In genomic region chr1:191225771-191226170, GRCm38 (mm10) we compare ENCODE assay signal across 17 mouse cellular contexts. TPM values are rescaled to one million over a fixed set of nuclear protein-coding genes. Genes with fewer than 3 reads are reported as not detected.
A peak's percentile ranks its signal among the peaks of the same experiment; 100 is the strongest.
DNase-seq lines count a peak whose midpoint lies in the region; ATAC-seq and TF ChIP-seq lines count a peak whose summit lies in the region.
"Had no signal": no experiment of that assay in that cellular context is flagged by ENCODE, and none has a peak within 500 bp of the region (broad histone marks: within the 10 kb centered on the region; RNA-seq: fewer than 3 reads in every experiment).

No protein-coding gene starts in this region.

- dilution Hi-C loops in CH12.LX (cut with MboI; ENCODE audit: extremely low pct_ligation_motif_present, extremely low pct_unique_long_range_greater_than_20kb, low sequenced_read_pairs) = no loop called here

- TF ChIP-seq POLR2A in CH12.LX (IDR thresholded peaks at IDR 0.05; ENCODE audit: low read depth, low read length) = no peak

- DNase-seq in heart, embryonic 10.5 days (ENCODE audit: low spot score) = peak; percentile 38
- DNase-seq in heart, postnatal 4 days = no peak
- DNase-seq in liver, embryonic 13.5 days = no peak
- no peak for DNase-seq in liver, embryonic 11.5 days (ENCODE audit: low spot score)
- no peak for DNase-seq in CH12.LX (ENCODE audit: extremely low read depth)
- DNase-seq in liver, postnatal 0 days = no peak
- DNase-seq in adrenal gland, postnatal 36 days = no peak
- DNase-seq: cerebellum, adult 9-11 months; forebrain, postnatal 0 days; midbrain, embryonic 14.5 days; retina, postnatal 1 day; thymus, adult 18-20 months had no signal

- no peak overlapping the region for H3K4me3 ChIP-seq in heart, embryonic 10.5 days
- no peak overlapping the region for H3K4me3 ChIP-seq in liver, embryonic 13.5 days (replicated peaks)
- H3K4me3 ChIP-seq in liver, embryonic 11.5 days (ENCODE audit: low read depth, low read length) = no peak overlapping the region
- peak overlapping the region in 2 of 3 experiments; percentile 67 to 79 for H3K4me3 ChIP-seq in CH12.LX (replicated peaks in 1 of 3; ENCODE audit: low read depth in 2 of 3, low read length in 2 of 3, poor library complexity in 1 of 3)
- no peak overlapping the region for H3K4me3 ChIP-seq in liver, postnatal 0 days (ENCODE audit: low read depth, low read length)

- peaks cover 20% of the 10 kb centered on the region for H3K4me1 ChIP-seq in heart, embryonic 10.5 days
- peaks cover 21% of the 10 kb centered on the region for H3K4me1 ChIP-seq in liver, embryonic 13.5 days (replicated peaks)
- H3K4me1 ChIP-seq in liver, embryonic 11.5 days (replicated peaks; ENCODE audit: control insufficient read depth, insufficient read depth, low read length) = peaks cover 12% of the 10 kb centered on the region
- peaks cover 23 to 47% of the 10 kb centered on the region in 2 experiments for H3K4me1 ChIP-seq in CH12.LX (ENCODE audit: control insufficient read depth in 1 of 2, insufficient read depth in 2 of 2)
- H3K4me1 ChIP-seq in liver, postnatal 0 days (ENCODE audit: insufficient read depth) = peaks cover 32% of the 10 kb centered on the region

- H3K36me3 ChIP-seq in heart, embryonic 10.5 days = no peaks in the 10 kb centered on the region
- H3K36me3 ChIP-seq in liver, embryonic 13.5 days = no peaks in the 10 kb centered on the region
- no peaks in the 10 kb centered on the region for H3K36me3 ChIP-seq in liver, embryonic 11.5 days (ENCODE audit: control insufficient read depth, insufficient read depth, low read length)
- H3K36me3 ChIP-seq in CH12.LX (replicated peaks in 1 of 2; ENCODE audit: control insufficient read depth in 1 of 2, insufficient read depth in 1 of 2, low read length in 1 of 2) = no peaks in the 10 kb centered on the region
- no peaks in the 10 kb centered on the region for H3K36me3 ChIP-seq in liver, postnatal 0 days (replicated peaks; ENCODE audit: insufficient read depth, low read length)
- H3K36me3 ChIP-seq: embryonic facial prominence, embryonic 12.5 days; hindbrain, embryonic 15.5 days; limb, embryonic 12.5 days; lung, embryonic 15.5 days; stomach, embryonic 15.5 days had no signal

- in situ Hi-C loops in CH12.LX (cut with MboI; ENCODE audit: low pct_ligation_motif_present, low pct_unique_long_range_greater_than_20kb, low sequenced_read_pairs) = no loop called here

- 89% methylated on average over 2 of the region's 2 CpGs for WGBS in heart, embryonic 10.5 days
- 61% methylated on average over 2 of the region's 2 CpGs for WGBS in liver, embryonic 13.5 days (ENCODE audit: insufficient replicate concordance)
- WGBS in liver, embryonic 11.5 days = 80% methylated on average over 2 of the region's 2 CpGs
- WGBS in liver, postnatal 0 days (ENCODE audit: insufficient replicate concordance) = 65% methylated on average over 2 of the region's 2 CpGs

- no peak for TF ChIP-seq RAD21 in CH12.LX (IDR thresholded peaks at IDR 0.05; ENCODE audit: low read depth, low read length)

- no peak for ATAC-seq in liver, embryonic 13.5 days (ENCODE audit: low read depth)
- no peak for ATAC-seq in liver, embryonic 11.5 days (replicated peaks; ENCODE audit: low FRiP score)
- ATAC-seq in liver, postnatal 0 days = no peak
- ATAC-seq: forebrain, postnatal 0 days had no signal

- H3K79me2 ChIP-seq in CH12.LX (replicated peaks; ENCODE audit: control insufficient read depth, extremely low read depth, insufficient read depth, poor library complexity, severe bottlenecking) = no peaks in the 10 kb centered on the region; the same call in 1 of the 2 replicates

- no peak overlapping the region for H3K4me2 ChIP-seq in liver, embryonic 13.5 days
- no peak overlapping the region for H3K4me2 ChIP-seq in liver, embryonic 11.5 days
- peak overlapping the region; percentile 35; the same call in 1 of the 2 replicates for H3K4me2 ChIP-seq in CH12.LX (ENCODE audit: insufficient read depth, low read depth, poor library complexity, severe bottlenecking)
- H3K4me2 ChIP-seq in liver, postnatal 0 days (ENCODE audit: low read depth, low read length) = peak overlapping the region; percentile 89; the same call in 1 of the 2 replicates

- no peaks in the 10 kb centered on the region for H3K27me3 ChIP-seq in heart, embryonic 10.5 days (ENCODE audit: insufficient read depth, poor library complexity, severe bottlenecking)
- peaks cover 4% of the 10 kb centered on the region; the same call in 1 of the 2 replicates for H3K27me3 ChIP-seq in liver, embryonic 13.5 days
- H3K27me3 ChIP-seq in liver, embryonic 11.5 days (replicated peaks; ENCODE audit: control insufficient read depth, insufficient read depth, low read length) = peaks cover 3% of the 10 kb centered on the region; the same call in 1 of the 2 replicates
- no peaks in the 10 kb centered on the region for H3K27me3 ChIP-seq in CH12.LX (replicated peaks)
- H3K27me3 ChIP-seq in liver, postnatal 0 days (ENCODE audit: insufficient read depth, low read length) = 0 out of 2 replicates have a peak, but pooled peaks cover 2% of the 10 kb centered on the region
- H3K27me3 ChIP-seq: embryonic facial prominence, embryonic 12.5 days; hindbrain, embryonic 15.5 days; limb, embryonic 12.5 days; lung, embryonic 15.5 days; stomach, embryonic 15.5 days had no signal

- H3K9ac ChIP-seq in liver, embryonic 13.5 days = no peak overlapping the region
- H3K9ac ChIP-seq in liver, embryonic 11.5 days (ENCODE audit: low read depth, low read length) = no peak overlapping the region
- H3K9ac ChIP-seq in CH12.LX (ENCODE audit: insufficient read depth, low read depth) = peak overlapping the region; percentile 86
- no peak overlapping the region; the same call in 1 of the 2 replicates for H3K9ac ChIP-seq in liver, postnatal 0 days (replicated peaks)
- H3K9ac ChIP-seq: limb, embryonic 12.5 days; lung, embryonic 15.5 days; stomach, embryonic 15.5 days had no signal

- TF ChIP-seq EP300 in CH12.LX (IDR thresholded peaks at IDR 0.05; ENCODE audit: low read length) = no peak
- TF ChIP-seq EP300 in liver, postnatal 0 days (IDR thresholded peaks at IDR 0.05; ENCODE audit: low read depth) = no peak

- no peaks in the 10 kb centered on the region for H3K9me3 ChIP-seq in heart, embryonic 10.5 days
- H3K9me3 ChIP-seq in liver, embryonic 13.5 days (replicated peaks) = no peaks in the 10 kb centered on the region
- no peaks in the 10 kb centered on the region for H3K9me3 ChIP-seq in liver, embryonic 11.5 days (ENCODE audit: control insufficient read depth, low read length)
- no peaks in the 10 kb centered on the region for H3K9me3 ChIP-seq in CH12.LX (replicated peaks; ENCODE audit: low read length)
- no peaks in the 10 kb centered on the region for H3K9me3 ChIP-seq in liver, postnatal 0 days (ENCODE audit: low read length)
- H3K9me3 ChIP-seq: embryonic facial prominence, embryonic 12.5 days; hindbrain, embryonic 15.5 days; limb, embryonic 12.5 days; lung, embryonic 15.5 days; stomach, embryonic 15.5 days had no signal

- TF ChIP-seq CTCF in CH12.LX (conservative IDR thresholded peaks at IDR 0.05 in 1 of 2, IDR thresholded peaks at IDR 0.05 in 1 of 2; ENCODE audit: low read depth in 2 of 2, low read length in 2 of 2) = no peak
- no peak for TF ChIP-seq CTCF in liver, postnatal 0 days (IDR thresholded peaks at IDR 0.05; ENCODE audit: low read depth)

- no peak overlapping the region for H3K27ac ChIP-seq in heart, embryonic 10.5 days
- H3K27ac ChIP-seq in liver, embryonic 13.5 days = 0 out of 2 replicates have a peak overlapping the region, but pooled peaks have one; percentile 8
- no peak overlapping the region for H3K27ac ChIP-seq in liver, embryonic 11.5 days (ENCODE audit: low read depth, low read length)
- H3K27ac ChIP-seq in CH12.LX (ENCODE audit: insufficient read depth, low read depth) = no peak overlapping the region
- H3K27ac ChIP-seq in liver, postnatal 0 days (ENCODE audit: low read depth) = peak overlapping the region; percentile 86
- H3K27ac ChIP-seq: embryonic facial prominence, embryonic 12.5 days; hindbrain, embryonic 15.5 days; limb, embryonic 12.5 days; lung, embryonic 15.5 days had no signal

TF ChIP-seq in CH12.LX, 34 proteins besides CTCF, POLR2A, EP300 and RAD21:
- TF ChIP-seq JUND (conservative IDR thresholded peaks at IDR 0.05; ENCODE audit: low read depth, low read length) = no peak
- TF ChIP-seq RCOR1 (conservative IDR thresholded peaks at IDR 0.05; ENCODE audit: low read depth, low read length) = no peak
- TF ChIP-seq GABPA (IDR thresholded peaks at IDR 0.05; ENCODE audit: insufficient replicate concordance, low read depth, low read length) = no peak
- TF ChIP-seq MEF2A (IDR thresholded peaks at IDR 0.05; ENCODE audit: borderline replicate concordance, low read depth, low read length) = no peak
- no peak for TF ChIP-seq SMC3 (IDR thresholded peaks at IDR 0.05; ENCODE audit: low read depth, low read length)
- no peak for TF ChIP-seq CHD2 (IDR thresholded peaks at IDR 0.05; ENCODE audit: low read length)
- TF ChIP-seq HCFC1 (IDR thresholded peaks at IDR 0.05; ENCODE audit: low read depth, low read length) = no peak
- TF ChIP-seq ELF1 (IDR thresholded peaks at IDR 0.05; ENCODE audit: low read depth, low read length) = no peak
- TF ChIP-seq E2F4 (IDR thresholded peaks at IDR 0.05; ENCODE audit: insufficient replicate concordance, low read depth, low read length) = no peak
- no peak for TF ChIP-seq KAT2A (IDR thresholded peaks at IDR 0.05; ENCODE audit: insufficient replicate concordance, low read length)

RNA-seq across cellular contexts. Expression of gene Atf3, which starts 7.9 kb away (rescaled TPM):
- polyA plus RNA-seq in heart, embryonic 10.5 days (2016; fragmentation: Nextera tagmentation; extraction: Ambion mirVana) = 8.0 and 13.5 TPM in 2 replicates
- 10 to 100 TPM; 15.9 to 22.2 TPM for total RNA-seq in heart, postnatal 4 days (2021)
- 1.3 TPM in 2 replicates for polyA plus RNA-seq in liver, embryonic 13.5 days (2015; fragmentation: Nextera tagmentation; extraction: Ambion mirVana)
- polyA plus RNA-seq in liver, embryonic 11.5 days (2014; fragmentation: Nextera tagmentation; extraction: Ambion mirVana) = 3.1 and 3.6 TPM in 2 replicates
- 13.7 and 32.9 TPM in 2 replicates for total RNA-seq in CH12.LX (2012; rRNA removed)
- 39.7 and 41.5 TPM in 2 replicates for total RNA-seq in CH12.LX (2014; rRNA removed)
- 25.1 and 28.9 TPM in 2 replicates for polyA plus RNA-seq in CH12.LX (2012; ENCODE audit: insufficient read length, low read depth)
- polyA plus RNA-seq in liver, postnatal 0 days (2015; fragmentation: Nextera tagmentation; extraction: Ambion mirVana) = 1.00 and 1.3 TPM in 2 replicates
- 10 to 100 TPM in 1 of 2 experiments, 1 to 10 TPM in 1; 4.2 to 11.0 TPM for total RNA-seq in adrenal gland, postnatal 36 days (2021)

Comparison
In these comparisons a context has a peak if more than half of its experiments do, and no peak if none do; other contexts are left out.
1. H3K27ac ChIP-seq: peak in liver, embryonic 13.5 days (single experiment) and liver, postnatal 0 days (single experiment); none in heart, embryonic 10.5 days (single experiment), liver, embryonic 11.5 days (single experiment) and CH12.LX (single experiment).
2. H3K4me2 ChIP-seq: peak in CH12.LX (single experiment) and liver, postnatal 0 days (single experiment); none in liver, embryonic 13.5 days (single experiment) and liver, embryonic 11.5 days (single experiment).
3. H3K4me3 ChIP-seq: peak in CH12.LX (2 of 3); none in heart, embryonic 10.5 days (single experiment), liver, embryonic 13.5 days (single experiment), liver, embryonic 11.5 days (single experiment) and liver, postnatal 0 days (single experiment).